Mouse (Mus musculus): ENCODE measurements at regions not wholly inside any gene's neighbourhood (a gene's known extent, or its start where the extent isn't known, plus 50 kb on each side); places are given as distances from the start of the nearest gene placed in this dataset.
A peak's percentile ranks its signal among the peaks of the same experiment; 100 is the strongest.

- Histone ChIP-seq H3K9ac (ENCODE audit: low read length) (peak overlapping the region; percentile 49), H3K4me2 (ENCODE audit: low read depth) (peak overlapping the region; percentile 46), H3K4me1 (ENCODE audit: control insufficient read depth, insufficient read depth, low read length) (peaks cover 5% of the 10 kb centered on the region; the same call in 1 of the 2 replicates), H3K36me3 (ENCODE audit: control insufficient read depth, insufficient read depth, low read length) (no peaks in the 10 kb centered on the region), H3K27ac (ENCODE audit: low read depth, low read length) (peak overlapping the region; percentile 53; the same call in 1 of the 2 replicates), H3K4me3 (ENCODE audit: low read depth, low read length) (peak overlapping the region; percentile 20; the same call in 1 of the 2 replicates), H3K9me3 (ENCODE audit: control insufficient read depth, low read length) (no peaks in the 10 kb centered on the region), H3K27me3 (ENCODE audit: control insufficient read depth, insufficient read depth, low read length) (no peaks in the 10 kb centered on the region)
- DNase-seq (ENCODE audit: low spot score) (peak; percentile 44), ATAC-seq (ENCODE audit: insufficient read depth, low FRiP score, low TSS enrichment) (no peak)
- WGBS: 15% methylated on average over 21 of the region's 21 CpGs
These were observed 114.2 kb upstream of the Ccnd2 start for GRCm38 (mm10) chr6:127265901-127266812.

- Histone ChIP-seq H3K4me1 (ENCODE audit: control insufficient read depth, insufficient read depth, low read length) (peaks cover 5% of the 10 kb centered on the region; the same call in 1 of the 2 replicates), H3K36me3 (ENCODE audit: control insufficient read depth, insufficient read depth, low read length) (no peaks in the 10 kb centered on the region), H3K27ac (ENCODE audit: low read depth, low read length) (no peak overlapping the region), H3K27me3 (ENCODE audit: control insufficient read depth, insufficient read depth, low read length) (no peaks in the 10 kb centered on the region), H3K4me2 (ENCODE audit: low read depth) (peak overlapping the region; percentile 46; the same call in 1 of the 2 replicates), H3K9ac (ENCODE audit: low read length) (peak overlapping the region; percentile 49; the same call in 1 of the 2 replicates), H3K4me3 (ENCODE audit: low read depth, low read length) (peak overlapping the region; percentile 20; the same call in 1 of the 2 replicates), H3K9me3 (ENCODE audit: control insufficient read depth, low read length) (no peaks in the 10 kb centered on the region)
- ATAC-seq (ENCODE audit: insufficient read depth, low FRiP score, low TSS enrichment) (no peak), DNase-seq (ENCODE audit: low spot score) (no peak)
- 33% methylated on average over 10 of the region's 10 CpGs for WGBS
These were observed 114.8 kb upstream of the Ccnd2 start for GRCm38 (mm10) chr6:127266813-127267165.

- no peak for DNase-seq (ENCODE audit: low spot score)
- 84% methylated on average over 4 of the region's 4 CpGs for WGBS
- no peak overlapping the region for H3K4me3 ChIP-seq (ENCODE audit: low read depth, low read length)
- no peak for ATAC-seq (ENCODE audit: insufficient read depth, low FRiP score, low TSS enrichment)
- peaks cover 5% of the 10 kb centered on the region; the same call in 1 of the 2 replicates for H3K4me1 ChIP-seq (ENCODE audit: control insufficient read depth, insufficient read depth, low read length)
- no peak overlapping the region for H3K4me2 ChIP-seq (ENCODE audit: low read depth)
- H3K9ac ChIP-seq (ENCODE audit: low read length): no peak overlapping the region
- no peaks in the 10 kb centered on the region for H3K9me3 ChIP-seq (ENCODE audit: control insufficient read depth, low read length)
- H3K36me3 ChIP-seq (ENCODE audit: control insufficient read depth, insufficient read depth, low read length): no peaks in the 10 kb centered on the region
- H3K27ac ChIP-seq (ENCODE audit: low read depth, low read length): no peak overlapping the region
- H3K27me3 ChIP-seq (ENCODE audit: control insufficient read depth, insufficient read depth, low read length): no peaks in the 10 kb centered on the region
These were observed 117.0 kb upstream of the Ccnd2 start for GRCm38 (mm10) chr6:127269021-127269420.

- DNase-seq (ENCODE audit: low spot score) (no peak), ATAC-seq (ENCODE audit: insufficient read depth, low FRiP score, low TSS enrichment) (no peak)
- H3K27ac ChIP-seq (ENCODE audit: low read depth, low read length): no peak overlapping the region
- H3K9ac ChIP-seq (ENCODE audit: low read length): no peak overlapping the region
- H3K27me3 ChIP-seq (ENCODE audit: control insufficient read depth, insufficient read depth, low read length): no peaks in the 10 kb centered on the region
- no peaks in the 10 kb centered on the region for H3K36me3 ChIP-seq (ENCODE audit: control insufficient read depth, insufficient read depth, low read length)
- no peak overlapping the region for H3K4me2 ChIP-seq (ENCODE audit: low read depth)
- no peaks in the 10 kb centered on the region for H3K9me3 ChIP-seq (ENCODE audit: control insufficient read depth, low read length)
- peaks cover 5% of the 10 kb centered on the region; the same call in 1 of the 2 replicates for H3K4me1 ChIP-seq (ENCODE audit: control insufficient read depth, insufficient read depth, low read length)
- WGBS: 70% methylated on average over 7 of the region's 7 CpGs
- H3K4me3 ChIP-seq (ENCODE audit: low read depth, low read length): no peak overlapping the region
These were observed 117.6 kb upstream of the Ccnd2 start for GRCm38 (mm10) chr6:127269525-127270044.

- Histone ChIP-seq H3K27ac (ENCODE audit: low read depth, low read length) (no peak overlapping the region), H3K4me2 (ENCODE audit: low read depth) (no peak overlapping the region), H3K27me3 (ENCODE audit: control insufficient read depth, insufficient read depth, low read length) (no peaks in the 10 kb centered on the region), H3K36me3 (ENCODE audit: control insufficient read depth, insufficient read depth, low read length) (no peaks in the 10 kb centered on the region), H3K9ac (ENCODE audit: low read length) (no peak overlapping the region), H3K4me3 (ENCODE audit: low read depth, low read length) (no peak overlapping the region), H3K4me1 (ENCODE audit: control insufficient read depth, insufficient read depth, low read length) (peaks cover 5% of the 10 kb centered on the region; the same call in 1 of the 2 replicates), H3K9me3 (ENCODE audit: control insufficient read depth, low read length) (no peaks in the 10 kb centered on the region)
- ATAC-seq (ENCODE audit: insufficient read depth, low FRiP score, low TSS enrichment) (no peak), DNase-seq (ENCODE audit: low spot score) (no peak)
- WGBS: 89% methylated on average over 9 of the region's 9 CpGs
These were observed 118.8 kb upstream of the Ccnd2 start for GRCm38 (mm10) chr6:127270774-127271173.

- Histone ChIP-seq H3K4me2 (ENCODE audit: low read depth) (no peak overlapping the region), H3K36me3 (ENCODE audit: control insufficient read depth, insufficient read depth, low read length) (no peaks in the 10 kb centered on the region), H3K27me3 (ENCODE audit: control insufficient read depth, insufficient read depth, low read length) (no peaks in the 10 kb centered on the region), H3K9me3 (ENCODE audit: control insufficient read depth, low read length) (no peaks in the 10 kb centered on the region), H3K9ac (ENCODE audit: low read length) (no peak overlapping the region), H3K4me1 (ENCODE audit: control insufficient read depth, insufficient read depth, low read length) (peaks cover 2% of the 10 kb centered on the region; the same call in 1 of the 2 replicates), H3K27ac (ENCODE audit: low read depth, low read length) (no peak overlapping the region), H3K4me3 (ENCODE audit: low read depth, low read length) (no peak overlapping the region)
- DNase-seq (ENCODE audit: low spot score): no peak
- 90% methylated on average over 3 of the region's 3 CpGs for WGBS
- no peak for ATAC-seq (ENCODE audit: insufficient read depth, low FRiP score, low TSS enrichment)
These were observed 119.4 kb upstream of the Ccnd2 start for GRCm38 (mm10) chr6:127271418-127271817.

- ATAC-seq (ENCODE audit: insufficient read depth, low FRiP score, low TSS enrichment) (no peak), DNase-seq (ENCODE audit: low spot score) (no peak)
- Histone ChIP-seq H3K4me3 (ENCODE audit: low read depth, low read length) (no peak overlapping the region), H3K4me1 (ENCODE audit: control insufficient read depth, insufficient read depth, low read length) (no peaks in the 10 kb centered on the region), H3K9me3 (ENCODE audit: control insufficient read depth, low read length) (no peaks in the 10 kb centered on the region), H3K27ac (ENCODE audit: low read depth, low read length) (no peak overlapping the region), H3K36me3 (ENCODE audit: control insufficient read depth, insufficient read depth, low read length) (no peaks in the 10 kb centered on the region), H3K4me2 (ENCODE audit: low read depth) (no peak overlapping the region), H3K27me3 (ENCODE audit: control insufficient read depth, insufficient read depth, low read length) (no peaks in the 10 kb centered on the region), H3K9ac (ENCODE audit: low read length) (no peak overlapping the region)
- 68% methylated on average over 7 of the region's 7 CpGs for WGBS
These were observed 120.6 kb upstream of the Ccnd2 start for GRCm38 (mm10) chr6:127272630-127273029.

GRCm38 (mm10) chr6:127274732-127275429 lies 122.9 kb upstream of the Ccnd2 start:
- Histone ChIP-seq H3K9ac (ENCODE audit: low read length) (no peak overlapping the region), H3K4me1 (ENCODE audit: control insufficient read depth, insufficient read depth, low read length) (no peaks in the 10 kb centered on the region), H3K36me3 (ENCODE audit: control insufficient read depth, insufficient read depth, low read length) (no peaks in the 10 kb centered on the region), H3K27ac (ENCODE audit: low read depth, low read length) (no peak overlapping the region), H3K27me3 (ENCODE audit: control insufficient read depth, insufficient read depth, low read length) (no peaks in the 10 kb centered on the region), H3K4me3 (ENCODE audit: low read depth, low read length) (no peak overlapping the region), H3K4me2 (ENCODE audit: low read depth) (no peak overlapping the region), H3K9me3 (ENCODE audit: control insufficient read depth, low read length) (0 out of 2 replicates have a peak, but pooled peaks cover 3% of the 10 kb centered on the region)
- no peak for DNase-seq (ENCODE audit: low spot score)
- 91% methylated on average over 9 of the region's 9 CpGs for WGBS
- ATAC-seq (ENCODE audit: insufficient read depth, low FRiP score, low TSS enrichment): no peak

All from neural tube, embryonic 11.5 days (tissue).